9 mouse cellular contexts compared by ENCODE assay signal in the genomic region with DNA sequence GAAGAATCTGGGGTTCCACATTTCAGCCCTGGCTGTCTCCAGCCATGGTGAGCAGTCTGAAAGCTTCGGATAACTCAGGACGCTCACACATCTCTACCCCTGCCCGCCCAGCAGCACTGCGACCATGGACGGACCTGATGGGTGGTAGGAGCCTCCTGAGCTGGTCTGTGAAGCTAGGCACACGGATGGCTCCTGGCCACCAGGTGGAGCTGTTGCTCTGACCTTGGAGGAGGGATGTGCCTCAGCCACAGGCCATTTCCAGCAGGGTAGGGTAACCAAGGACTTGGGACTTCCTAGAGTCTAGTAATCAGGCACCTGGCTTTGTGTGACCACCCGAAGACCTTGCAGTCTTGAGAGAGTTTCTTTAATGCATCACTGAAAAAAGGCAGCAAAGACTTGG. TPM values are rescaled to one million over a fixed set of nuclear protein-coding genes. Genes with fewer than 3 reads are reported as not detected.
DNase-seq lines count a peak whose midpoint lies in the region; ATAC-seq and TF ChIP-seq lines count a peak whose summit lies in the region.
"Had no signal": no experiment of that assay in that cellular context is flagged by ENCODE, and none has a peak within 500 bp of the region (broad histone marks: within the 10 kb centered on the region; RNA-seq: fewer than 3 reads in every experiment).

No protein-coding gene starts in this region.

- peak; percentile 90 for TF ChIP-seq RAD21 in CH12.LX (IDR thresholded peaks at IDR 0.05; ENCODE audit: low read depth, low read length)

- in situ Hi-C loops in CH12.LX (cut with MboI; ENCODE audit: low pct_ligation_motif_present, low pct_unique_long_range_greater_than_20kb, low sequenced_read_pairs), result loop anchor here (5.0 kb wide), 1 partner anchor 63 kb away; no protein-coding TSS in a partner anchor

- no peak for TF ChIP-seq EP300 in CH12.LX (IDR thresholded peaks at IDR 0.05; ENCODE audit: low read length)

- peak; percentile 88 for DNase-seq in CH12.LX (ENCODE audit: extremely low read depth)
- DNase-seq in c-Kit-positive CD71-negative TER-119-negative erythroid progenitor cells, embryonic 14.5 days (ENCODE audit: low read depth), result peak; percentile 74
- peak; percentile 91 for DNase-seq in forebrain, embryonic 11.5 days (ENCODE audit: low spot score)
- DNase-seq in heart, postnatal 14 days, result peak; percentile 90 to 93
- DNase-seq in kidney, postnatal 4 days, result peak; percentile 94
- peak; percentile 51 for DNase-seq in telencephalon, adult 2 months (ENCODE audit: low read depth, low spot score)

- no peak overlapping the region for H3K27ac ChIP-seq in CH12.LX (ENCODE audit: insufficient read depth, low read depth)
- no peak overlapping the region for H3K27ac ChIP-seq in forebrain, embryonic 11.5 days (ENCODE audit: low read depth, low read length)
- no peak overlapping the region for H3K27ac ChIP-seq in liver, embryonic 16.5 days (ENCODE audit: low read length)
- H3K27ac ChIP-seq in neural tube, embryonic 13.5 days (replicated peaks), result no peak overlapping the region

- H3K79me2 ChIP-seq in CH12.LX (replicated peaks; ENCODE audit: control insufficient read depth, extremely low read depth, insufficient read depth, poor library complexity, severe bottlenecking), result no peaks in the 10 kb centered on the region

- peaks cover 0 to 44% of the 10 kb centered on the region in 2 experiments for H3K36me3 ChIP-seq in CH12.LX (replicated peaks in 1 of 2; ENCODE audit: control insufficient read depth in 1 of 2, insufficient read depth in 1 of 2, low read length in 1 of 2)
- no peaks in the 10 kb centered on the region; the same call in 1 of the 2 replicates for H3K36me3 ChIP-seq in forebrain, embryonic 11.5 days (ENCODE audit: control insufficient read depth, insufficient read depth, low read length)
- no peaks in the 10 kb centered on the region for H3K36me3 ChIP-seq in liver, embryonic 16.5 days (ENCODE audit: control insufficient read depth, insufficient read depth)
- peaks cover 6% of the 10 kb centered on the region; the same call in 1 of the 2 replicates for H3K36me3 ChIP-seq in neural tube, embryonic 13.5 days

- ATAC-seq in forebrain, embryonic 11.5 days (replicated peaks; ENCODE audit: low FRiP score), result peak; percentile 28
- peak; percentile 25; the same call in 1 of the 2 replicates for ATAC-seq in liver, embryonic 16.5 days (ENCODE audit: low read depth)
- ATAC-seq in neural tube, embryonic 13.5 days (ENCODE audit: low read depth), result peak; percentile 28; the same call in 1 of the 2 replicates

- no peaks in the 10 kb centered on the region for H3K9me3 ChIP-seq in CH12.LX (replicated peaks; ENCODE audit: low read length)
- H3K9me3 ChIP-seq in forebrain, embryonic 11.5 days (ENCODE audit: control insufficient read depth, low read length), result no peaks in the 10 kb centered on the region
- no peaks in the 10 kb centered on the region for H3K9me3 ChIP-seq in liver, embryonic 16.5 days (replicated peaks; ENCODE audit: control insufficient read depth, low read length)
- H3K9me3 ChIP-seq in neural tube, embryonic 13.5 days, result no peaks in the 10 kb centered on the region

- 12% methylated on average over 7 of the region's 7 CpGs for WGBS in forebrain, embryonic 11.5 days
- 12% methylated on average over 7 of the region's 7 CpGs for WGBS in liver, embryonic 16.5 days (ENCODE audit: insufficient replicate concordance)
- WGBS in neural tube, embryonic 13.5 days, result 17% methylated on average over 7 of the region's 7 CpGs

- H3K4me2 ChIP-seq in CH12.LX (ENCODE audit: insufficient read depth, low read depth, poor library complexity, severe bottlenecking), result no peak overlapping the region
- H3K4me2 ChIP-seq in forebrain, embryonic 11.5 days (ENCODE audit: low read depth, low read length, severe bottlenecking), result no peak overlapping the region
- no peak overlapping the region for H3K4me2 ChIP-seq in liver, embryonic 16.5 days (ENCODE audit: low read depth, low read length)
- H3K4me2 ChIP-seq in neural tube, embryonic 13.5 days, result no peak overlapping the region

- no peak overlapping the region for H3K4me3 ChIP-seq in CH12.LX (replicated peaks in 1 of 3; ENCODE audit: low read depth in 2 of 3, low read length in 2 of 3, poor library complexity in 1 of 3)
- H3K4me3 ChIP-seq in forebrain, embryonic 11.5 days (ENCODE audit: low read depth, low read length), result no peak overlapping the region
- H3K4me3 ChIP-seq in liver, embryonic 16.5 days (ENCODE audit: low read depth, low read length), result no peak overlapping the region
- no peak overlapping the region for H3K4me3 ChIP-seq in neural tube, embryonic 13.5 days

- no peak for TF ChIP-seq POLR2A in CH12.LX (IDR thresholded peaks at IDR 0.05; ENCODE audit: low read depth, low read length)

- no peaks in the 10 kb centered on the region for H3K27me3 ChIP-seq in CH12.LX (replicated peaks)
- no peaks in the 10 kb centered on the region for H3K27me3 ChIP-seq in forebrain, embryonic 11.5 days (ENCODE audit: control insufficient read depth, insufficient read depth, low read length)
- H3K27me3 ChIP-seq in liver, embryonic 16.5 days (ENCODE audit: control insufficient read depth, insufficient read depth, low read depth, low read length), result peaks cover 11% of the 10 kb centered on the region; the same call in 1 of the 2 replicates
- no peaks in the 10 kb centered on the region for H3K27me3 ChIP-seq in neural tube, embryonic 13.5 days

- peaks cover 3 to 30% of the 10 kb centered on the region in 2 experiments; a peak in 2 of 4 replicates for H3K4me1 ChIP-seq in CH12.LX (ENCODE audit: control insufficient read depth in 1 of 2, insufficient read depth in 2 of 2)
- no peaks in the 10 kb centered on the region; the same call in 1 of the 2 replicates for H3K4me1 ChIP-seq in forebrain, embryonic 11.5 days (replicated peaks; ENCODE audit: control insufficient read depth, insufficient read depth, low read length)
- no peaks in the 10 kb centered on the region; the same call in 1 of the 2 replicates for H3K4me1 ChIP-seq in liver, embryonic 16.5 days (ENCODE audit: control insufficient read depth, low read depth, low read length)
- H3K4me1 ChIP-seq in neural tube, embryonic 13.5 days (replicated peaks), result peaks cover 20% of the 10 kb centered on the region

- dilution Hi-C loops in CH12.LX (cut with MboI; ENCODE audit: extremely low pct_ligation_motif_present, extremely low pct_unique_long_range_greater_than_20kb, low sequenced_read_pairs), result no loop called here

- intact Hi-C loops in heart, postnatal 14 days (cut with DNase I), result loop anchor here (1.0 to 5.0 kb wide), 5 partner anchors 53 to 227 kb away; a partner anchor contains a TSS

- H3K9ac ChIP-seq in CH12.LX (ENCODE audit: insufficient read depth, low read depth), result no peak overlapping the region
- no peak overlapping the region for H3K9ac ChIP-seq in forebrain, embryonic 11.5 days (ENCODE audit: low read length)
- H3K9ac ChIP-seq in liver, embryonic 16.5 days (ENCODE audit: low read depth, low read length), result no peak overlapping the region
- H3K9ac ChIP-seq in neural tube, embryonic 13.5 days, result no peak overlapping the region

- TF ChIP-seq CTCF in CH12.LX (conservative IDR thresholded peaks at IDR 0.05 in 1 of 2, IDR thresholded peaks at IDR 0.05 in 1 of 2; ENCODE audit: low read depth in 2 of 2, low read length in 2 of 2), result peak; percentile 63 to 95

TF ChIP-seq in CH12.LX, 34 proteins besides CTCF, POLR2A, EP300 and RAD21 (continues in another document):
- TF ChIP-seq SMC3 (IDR thresholded peaks at IDR 0.05; ENCODE audit: low read depth, low read length), result peak; percentile 96
- no peak for TF ChIP-seq ZKSCAN1 (IDR thresholded peaks at IDR 0.05; ENCODE audit: borderline replicate concordance, low read depth, low read length)
- TF ChIP-seq ZC3H11A (IDR thresholded peaks at IDR 0.05; ENCODE audit: low read depth, low read length), result peak; percentile 45; the same call in 1 of the 2 replicates

RNA-seq across cellular contexts. Expression of a gene that starts 4.7 kb away (rescaled TPM):
- total RNA-seq in CH12.LX (2012; rRNA removed) (3.9 TPM in 2 replicates), CH12.LX (2014; rRNA removed) (4.2 and 4.3 TPM in 2 replicates)
- 8.8 and 11.0 TPM in 2 replicates for polyA plus RNA-seq in CH12.LX (2012; ENCODE audit: insufficient read length, low read depth)
- polyA plus RNA-seq in forebrain, embryonic 11.5 days (2014; fragmentation: Nextera tagmentation; extraction: Ambion mirVana), result 66.8 and 70.9 TPM in 2 replicates
- 10 to 100 TPM; 31.4 to 31.5 TPM for total RNA-seq in heart, postnatal 14 days (2021)
- 17.6 and 18.9 TPM in 2 replicates for polyA plus RNA-seq in liver, embryonic 16.5 days (2015; fragmentation: Nextera tagmentation; extraction: Ambion mirVana)
- polyA plus RNA-seq in neural tube, embryonic 13.5 days (2015; fragmentation: Nextera tagmentation; extraction: Ambion mirVana), result 54.3 and 60.0 TPM in 2 replicates

RNA-seq across cellular contexts. Expression of a gene that starts 21.9 kb away (rescaled TPM):
- total RNA-seq in CH12.LX (2012; rRNA removed) (not detected in 2 replicates), CH12.LX (2014; rRNA removed) (not detected in 2 replicates)
- polyA plus RNA-seq in CH12.LX (2012; ENCODE audit: insufficient read length, low read depth), result not detected in 2 replicates
- not detected in 2 replicates for polyA plus RNA-seq in forebrain, embryonic 11.5 days (2014; fragmentation: Nextera tagmentation; extraction: Ambion mirVana)
- not detected for total RNA-seq in heart, postnatal 14 days (2021)
- polyA plus RNA-seq in liver, embryonic 16.5 days (2015; fragmentation: Nextera tagmentation; extraction: Ambion mirVana), result not detected in 2 replicates
- not detected in 2 replicates for polyA plus RNA-seq in neural tube, embryonic 13.5 days (2015; fragmentation: Nextera tagmentation; extraction: Ambion mirVana)

RNA-seq across cellular contexts. Expression of a gene that starts 22.6 kb away (rescaled TPM):
- total RNA-seq in CH12.LX (2012; rRNA removed) (not detected in 2 replicates), CH12.LX (2014; rRNA removed) (not detected in 2 replicates)
- polyA plus RNA-seq in CH12.LX (2012; ENCODE audit: insufficient read length, low read depth), result not detected in 2 replicates
- not detected in 2 replicates for polyA plus RNA-seq in forebrain, embryonic 11.5 days (2014; fragmentation: Nextera tagmentation; extraction: Ambion mirVana)
- total RNA-seq in heart, postnatal 14 days (2021), result not detected
- not detected in 2 replicates for polyA plus RNA-seq in liver, embryonic 16.5 days (2015; fragmentation: Nextera tagmentation; extraction: Ambion mirVana)
- not detected in 2 replicates for polyA plus RNA-seq in neural tube, embryonic 13.5 days (2015; fragmentation: Nextera tagmentation; extraction: Ambion mirVana)
- polyA plus RNA-seq: gonadal fat pad, adult 2 months had no signal

RNA-seq across cellular contexts. Expression of a gene that starts 34.0 kb away (rescaled TPM):
- total RNA-seq in CH12.LX (2012; rRNA removed), result not detected in 2 replicates
- not detected in 2 replicates for total RNA-seq in CH12.LX (2014; rRNA removed)
- polyA plus RNA-seq in CH12.LX (2012; ENCODE audit: insufficient read length, low read depth), result not detected in 2 replicates
- polyA plus RNA-seq in forebrain, embryonic 11.5 days (2014; fragmentation: Nextera tagmentation; extraction: Ambion mirVana), result not detected in 2 replicates
- not detected for total RNA-seq in heart, postnatal 14 days (2021)
- polyA plus RNA-seq in liver, embryonic 16.5 days (2015; fragmentation: Nextera tagmentation; extraction: Ambion mirVana), result not detected in 2 replicates
- not detected in 2 replicates for polyA plus RNA-seq in neural tube, embryonic 13.5 days (2015; fragmentation: Nextera tagmentation; extraction: Ambion mirVana)
- polyA plus RNA-seq: gonadal fat pad, adult 2 months had no signal

RNA-seq across cellular contexts. Expression of a gene that starts 34.1 kb away (rescaled TPM):
- total RNA-seq in CH12.LX (2012; rRNA removed), result not detected in 2 replicates
- not detected in 2 replicates for total RNA-seq in CH12.LX (2014; rRNA removed)
- polyA plus RNA-seq in CH12.LX (2012; ENCODE audit: insufficient read length, low read depth), result not detected in 2 replicates
- not detected in 2 replicates for polyA plus RNA-seq in forebrain, embryonic 11.5 days (2014; fragmentation: Nextera tagmentation; extraction: Ambion mirVana)
- total RNA-seq in heart, postnatal 14 days (2021), result not detected
- polyA plus RNA-seq in liver, embryonic 16.5 days (2015; fragmentation: Nextera tagmentation; extraction: Ambion mirVana), result not detected in 2 replicates
- not detected in 2 replicates for polyA plus RNA-seq in neural tube, embryonic 13.5 days (2015; fragmentation: Nextera tagmentation; extraction: Ambion mirVana)
- polyA plus RNA-seq: gonadal fat pad, adult 2 months had no signal
